Mouse (Mus musculus) midbrain, postnatal 0 days (tissue): Measurements from ENCODE around the gene Trappc10. TPM values are rescaled to one million over a fixed set of nuclear protein-coding genes. Genes with fewer than 3 reads are reported as not detected.

Source experiments
- ATAC-seq: fragments of 200-750 bp; cut with Nextera tagmentation; 2 replicates; pipeline ENCODE4 v1.8.0; 2017; ENCODE audit warnings: moderate number of reproducible peaks, mild to moderate bottlenecking, moderate TSS enrichment, moderate library complexity; ENCODE audit not compliant: low FRiP score
- DNase-seq: peaks from one replicate; pipeline ENCODE4 v3.0.0-alpha.2; 2015; ENCODE audit warnings: low spot score
- H3K27ac ChIP-seq: fragments of 300-500 bp; sonication (generic); 2 replicates; pipeline ENCODE4 v1.5.1; 2014; ENCODE audit warnings: low read depth, mild to moderate bottlenecking, low read length, mixed read lengths
- H3K27me3 ChIP-seq: fragments of 300-500 bp; sonication (generic); 2 replicates; pipeline ENCODE4 v1.6.1; 2014; ENCODE audit warnings: low read length, control low read depth, mixed read lengths; ENCODE audit not compliant: insufficient read depth
- H3K36me3 ChIP-seq: fragments of 300-500 bp; sonication (generic); 2 replicates; pipeline ENCODE4 v1.6.1; 2014; ENCODE audit warnings: low read length, control low read depth, mixed read lengths; ENCODE audit not compliant: insufficient read depth
- H3K4me1 ChIP-seq: fragments of 300-500 bp; sonication (generic); 2 replicates; pipeline ENCODE4 v1.6.1; 2014; ENCODE audit warnings: mild to moderate bottlenecking, control low read depth, antibody characterized with exemption, low read length, mixed read lengths; ENCODE audit not compliant: insufficient read depth
- H3K4me2 ChIP-seq: fragments of 300-500 bp; sonication (generic); 2 replicates; pipeline ENCODE4 v1.6.1; 2014; ENCODE audit warnings: low read depth, mild to moderate bottlenecking, low read length, mixed read lengths; ENCODE audit not compliant: poor library complexity, severe bottlenecking
- H3K4me3 ChIP-seq: fragments of 300-500 bp; sonication (generic); 2 replicates; pipeline ENCODE4 v1.5.1; 2014; ENCODE audit warnings: low read depth, mild to moderate bottlenecking, low read length, moderate library complexity
- H3K9ac ChIP-seq: fragments of 300-500 bp; sonication (generic); replicated peaks from 2 replicates; pipeline ENCODE4 v1.6.1; 2014; ENCODE audit warnings: mild to moderate bottlenecking, low read length, moderate library complexity, mixed read lengths; ENCODE audit not compliant: poor library complexity, severe bottlenecking
- H3K9me3 ChIP-seq: fragments of 300-500 bp; sonication (generic); 2 replicates; pipeline ENCODE4 v1.6.1; 2016; ENCODE audit warnings: low read length, control low read depth
- CTCF ChIP-seq: IDR thresholded peaks from 2 replicates; pipeline ENCODE4 v1.5.1; 2016; ENCODE audit warnings: antibody characterized with exemption, mild to moderate bottlenecking
- WGBS: fragments of 180-500 bp; shearing (Covaris S2); extraction: QIAGEN DNeasy Blood & Tissue Kit; methylation state at CpG from one replicate; pipeline ENCODE4 v1.1.7; 2014; 5-methylcytosine and 5-hydroxymethylcytosine counted together
- polyA plus RNA-seq: library from polyadenylated mRNA; unstranded; fragments of >200 nt; fragmentation: Nextera tagmentation; extraction: Ambion mirVana; gene quantifications from 2 replicates; pipeline ENCODE4 v1.2.1, GENCODE M21; 2015
- total RNA-seq: library from RNA; depleted of rRNA; stranded (reverse); fragments of >200 nt; gene quantifications from 2 replicates; pipeline ENCODE4 v1.2.3, GENCODE M21; 2014

The Trappc10 gene
- total and polyA plus RNA-seq, 2 experiments from 2014 or later: 42.2 to 102 TPM

DNA sequence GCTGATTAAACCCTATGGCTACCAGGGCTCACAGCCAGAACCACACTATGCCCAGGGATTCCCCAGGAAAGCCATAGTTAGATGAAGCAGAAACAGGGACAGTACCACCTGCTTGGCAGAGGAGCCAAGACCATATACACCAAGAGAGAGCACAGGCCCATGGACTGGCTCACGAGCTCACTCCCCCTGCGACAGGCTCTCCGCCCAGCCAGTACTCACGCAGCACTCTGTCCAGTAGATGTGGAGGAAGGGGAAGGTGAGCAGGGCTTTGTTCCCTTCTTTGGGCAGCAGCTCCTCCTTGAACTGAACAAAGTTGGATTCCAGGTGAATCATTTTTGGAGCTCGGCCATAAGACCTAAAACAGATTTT is 15.9 kb downstream of the Trappc10 start:
- H3K27ac ChIP-seq: no peak overlapping the region
- peaks cover 22% of the 10 kb centered on the region for H3K36me3 ChIP-seq
- ATAC-seq (no peak), DNase-seq (no peak)
- TF ChIP-seq CTCF: no peak
- no peak overlapping the region for H3K9ac ChIP-seq
- 92% methylated on average over 5 of the region's 5 CpGs for WGBS
- no peaks in the 10 kb centered on the region for H3K9me3 ChIP-seq
- H3K27me3 ChIP-seq: no peaks in the 10 kb centered on the region
- H3K4me3 ChIP-seq: no peak overlapping the region
- no peaks in the 10 kb centered on the region for H3K4me1 ChIP-seq
- no peak overlapping the region for H3K4me2 ChIP-seq

DNA sequence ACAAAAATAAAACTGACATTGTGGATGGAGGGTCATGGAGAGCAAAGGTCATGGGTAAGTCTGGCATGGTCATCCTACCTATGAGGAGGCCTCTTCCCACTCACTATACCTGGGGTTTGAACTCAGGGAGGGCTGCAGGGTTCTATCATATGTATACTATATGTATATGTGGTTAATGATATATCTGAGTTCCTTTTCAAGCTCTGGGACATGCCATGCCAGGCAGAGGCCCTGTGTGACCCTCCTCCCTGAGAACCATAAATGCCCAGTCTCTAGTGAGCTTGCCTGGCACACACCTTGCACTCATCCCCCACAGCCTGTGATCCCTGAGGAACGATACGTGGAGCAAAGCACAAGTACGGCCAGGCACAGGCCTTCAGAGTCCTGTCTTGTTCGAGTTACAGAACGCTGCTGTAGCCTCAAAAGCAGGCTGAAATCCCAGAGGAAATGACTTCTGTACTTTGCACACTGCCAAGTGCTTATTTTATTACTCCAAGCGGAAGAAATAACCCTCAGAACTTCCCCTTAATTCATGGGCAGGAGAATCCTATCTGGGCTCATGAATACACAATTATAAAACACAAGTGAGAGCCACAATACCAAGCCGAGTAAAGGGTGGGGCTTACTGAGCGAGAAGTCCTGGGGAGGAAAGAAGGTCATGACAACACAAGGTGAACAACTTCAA is 16.4 kb downstream of the Trappc10 start:
- Histone ChIP-seq H3K9ac (no peak overlapping the region), H3K9me3 (no peaks in the 10 kb centered on the region), H3K36me3 (peaks cover 22% of the 10 kb centered on the region), H3K4me1 (no peaks in the 10 kb centered on the region), H3K27me3 (no peaks in the 10 kb centered on the region), H3K4me3 (no peak overlapping the region), H3K4me2 (no peak overlapping the region), H3K27ac (no peak overlapping the region)
- ATAC-seq (no peak), DNase-seq (no peak)
- TF ChIP-seq CTCF: no peak
- WGBS: 88% methylated on average over 8 of the region's 8 CpGs

DNA sequence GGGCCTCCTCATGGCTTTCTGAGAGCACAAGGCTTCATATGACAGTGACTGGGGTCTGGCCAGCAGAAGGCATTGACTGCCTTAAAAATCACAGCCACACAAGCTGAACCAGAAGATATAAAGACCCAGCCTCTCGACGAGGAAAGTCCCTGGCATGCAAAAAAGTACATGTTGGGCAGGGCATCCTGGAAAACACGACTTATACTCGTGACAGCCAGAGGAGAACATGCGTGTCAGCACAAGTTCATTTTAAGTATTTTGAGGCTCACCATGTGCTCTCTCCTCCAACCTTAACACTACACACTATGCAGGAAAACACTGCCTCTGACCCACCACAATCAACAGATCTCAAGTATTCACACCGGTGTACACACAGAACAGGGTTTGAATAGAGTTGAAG is 20.3 kb downstream of the Trappc10 start:
- TF ChIP-seq CTCF: no peak
- Histone ChIP-seq H3K4me3 (no peak overlapping the region), H3K36me3 (peaks cover 42% of the 10 kb centered on the region), H3K27ac (no peak overlapping the region), H3K27me3 (no peaks in the 10 kb centered on the region), H3K4me1 (no peaks in the 10 kb centered on the region), H3K9me3 (no peaks in the 10 kb centered on the region), H3K4me2 (no peak overlapping the region), H3K9ac (no peak overlapping the region)
- ATAC-seq (no peak), DNase-seq (no peak)
- WGBS: 93% methylated on average over 6 of the region's 6 CpGs

DNA sequence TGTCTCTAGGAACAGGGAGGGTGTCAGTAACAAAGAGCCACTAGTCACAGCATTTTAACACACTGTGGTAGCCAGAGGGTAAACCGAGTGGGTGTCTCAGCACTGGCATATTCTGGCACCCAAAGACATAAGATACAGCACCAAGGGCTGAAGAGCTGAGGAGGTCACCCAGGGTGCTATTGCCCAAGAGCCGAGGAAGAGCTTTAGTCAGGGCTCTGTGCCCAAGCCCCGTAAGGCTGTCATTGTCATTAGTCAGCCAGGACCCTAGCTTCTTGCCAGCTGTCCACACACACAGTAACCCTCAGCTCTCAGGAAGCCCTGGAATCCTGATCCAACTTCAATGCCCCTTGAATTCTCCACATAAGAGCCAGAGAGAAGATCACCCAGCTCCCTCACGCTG is 21.5 kb downstream of the Trappc10 start:
- H3K36me3 ChIP-seq: peaks cover 41% of the 10 kb centered on the region
- H3K4me3 ChIP-seq: no peak overlapping the region
- H3K9me3 ChIP-seq: no peaks in the 10 kb centered on the region
- TF ChIP-seq CTCF: no peak
- ATAC-seq: no peak
- no peaks in the 10 kb centered on the region for H3K27me3 ChIP-seq
- no peak overlapping the region for H3K4me2 ChIP-seq
- no peak for DNase-seq
- WGBS: 77% methylated on average over 4 of the region's 4 CpGs
- no peak overlapping the region for H3K9ac ChIP-seq
- no peak overlapping the region for H3K27ac ChIP-seq
- no peaks in the 10 kb centered on the region for H3K4me1 ChIP-seq

DNA sequence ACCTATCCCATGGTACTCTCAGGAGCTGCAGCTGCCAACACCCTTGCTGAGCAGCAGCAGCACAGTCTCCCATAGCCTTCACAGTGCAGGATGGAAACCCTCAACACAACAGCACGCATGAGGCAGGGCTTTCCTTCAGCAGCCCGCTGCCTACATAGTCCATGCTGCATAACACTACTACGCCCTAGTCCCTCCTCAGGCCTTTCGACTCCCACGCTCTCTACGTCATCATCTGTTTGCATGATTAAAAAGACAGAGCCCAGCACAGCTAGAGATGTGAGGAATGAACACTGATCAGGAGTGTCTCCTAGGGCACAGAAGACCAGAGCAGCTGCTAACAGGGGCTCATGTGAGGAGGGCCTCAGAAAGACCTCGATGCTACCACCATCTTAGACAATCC is 23.1 kb downstream of the Trappc10 start:
- TF ChIP-seq CTCF: no peak
- DNase-seq: no peak
- ATAC-seq: no peak
- no peaks in the 10 kb centered on the region for H3K4me1 ChIP-seq
- H3K4me2 ChIP-seq: no peak overlapping the region
- 91% methylated on average over 7 of the region's 7 CpGs for WGBS
- H3K27me3 ChIP-seq: no peaks in the 10 kb centered on the region
- no peak overlapping the region for H3K27ac ChIP-seq
- H3K9ac ChIP-seq: no peak overlapping the region
- no peaks in the 10 kb centered on the region for H3K9me3 ChIP-seq
- no peak overlapping the region for H3K4me3 ChIP-seq
- peaks cover 53% of the 10 kb centered on the region for H3K36me3 ChIP-seq

DNA sequence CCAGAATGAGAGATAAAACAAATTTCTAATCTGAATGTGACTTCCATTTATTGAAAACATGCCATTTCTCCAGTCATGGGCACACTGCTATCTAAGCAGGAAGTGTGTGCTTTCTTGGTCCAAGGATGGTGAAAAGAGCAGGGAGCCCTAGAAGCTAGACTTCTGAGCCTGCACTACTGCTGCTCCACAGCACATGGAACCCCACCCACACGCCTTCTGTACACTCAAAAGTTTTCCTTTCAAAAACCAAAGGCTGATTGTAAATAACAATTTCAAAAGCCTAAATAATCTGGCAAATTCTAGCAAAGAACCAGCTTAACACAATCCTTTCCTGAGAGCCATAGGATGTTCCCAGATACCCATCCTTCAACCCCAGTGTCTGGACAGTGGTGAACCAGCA is 24.9 kb downstream of the Trappc10 start:
- TF ChIP-seq CTCF: no peak
- no peak overlapping the region for H3K9ac ChIP-seq
- ATAC-seq (no peak), DNase-seq (no peak)
- H3K4me1 ChIP-seq: no peaks in the 10 kb centered on the region
- no peaks in the 10 kb centered on the region for H3K9me3 ChIP-seq
- H3K27ac ChIP-seq: no peak overlapping the region
- H3K4me3 ChIP-seq: no peak overlapping the region
- H3K36me3 ChIP-seq: peaks cover 67% of the 10 kb centered on the region
- no peaks in the 10 kb centered on the region for H3K27me3 ChIP-seq
- no peak overlapping the region for H3K4me2 ChIP-seq
- 97% methylated on average over 1 of the region's 1 CpGs for WGBS
